Mouse (Mus musculus): ENCODE results near the gene Dync1i1. TPM values are rescaled to one million over a fixed set of nuclear protein-coding genes. Genes with fewer than 3 reads are reported as not detected.

The Dync1i1 gene
- polyA plus RNA-seq, 1 experiment from 2014 or later: 7.0 TPM

- H3K9me3 ChIP-seq: no peaks in the 10 kb centered on the region
- H3K27me3 ChIP-seq: no peaks in the 10 kb centered on the region
- H3K9ac ChIP-seq (replicated peaks): no peak overlapping the region
- no peaks in the 10 kb centered on the region for H3K4me1 ChIP-seq (replicated peaks)
- no peak for ATAC-seq
- H3K4me2 ChIP-seq (replicated peaks): no peak overlapping the region
- H3K36me3 ChIP-seq: no peaks in the 10 kb centered on the region
- H3K27ac ChIP-seq: no peak overlapping the region
- no peak overlapping the region for H3K4me3 ChIP-seq (replicated peaks)
- WGBS: 78% methylated on average over 14 of the region's 14 CpGs
These were observed 103.1 kb downstream of the Dync1i1 start for GRCm38 (mm10) chr6:5828409-5828974.

DNA sequence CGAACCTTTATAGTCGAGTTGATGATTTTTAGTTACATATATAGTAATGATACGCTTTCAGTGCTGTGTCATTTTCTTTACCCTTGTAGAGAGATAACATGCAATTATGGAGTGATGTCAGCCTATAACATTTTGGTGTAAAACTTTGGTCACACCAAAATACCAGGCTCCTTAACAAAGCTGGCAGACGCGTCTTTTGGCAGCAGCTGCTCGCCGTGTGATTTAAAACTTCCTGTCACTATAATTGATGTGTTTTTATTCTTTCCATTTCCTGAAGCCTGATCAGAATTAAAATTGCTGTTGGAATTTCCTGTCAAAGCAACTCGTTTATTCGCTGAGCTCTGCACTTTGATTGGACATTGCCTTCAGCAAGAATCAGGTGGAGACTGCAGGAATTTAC is 103.7 kb downstream of the Dync1i1 start:
- Histone ChIP-seq H3K36me3 (no peaks in the 10 kb centered on the region), H3K4me3 (replicated peaks) (no peak overlapping the region), H3K27me3 (no peaks in the 10 kb centered on the region), H3K4me1 (replicated peaks) (no peaks in the 10 kb centered on the region), H3K9me3 (no peaks in the 10 kb centered on the region), H3K27ac (no peak overlapping the region), H3K4me2 (replicated peaks) (no peak overlapping the region), H3K9ac (replicated peaks) (no peak overlapping the region)
- WGBS: 85% methylated on average over 9 of the region's 9 CpGs
- no peak for ATAC-seq

GRCm38 (mm10) chr6:5830717-5831116 is 105.3 kb downstream of the Dync1i1 start:
- H3K4me3 ChIP-seq (replicated peaks): no peak overlapping the region
- WGBS: 75% methylated on average over 2 of the region's 2 CpGs
- no peak overlapping the region for H3K9ac ChIP-seq (replicated peaks)
- no peak overlapping the region for H3K4me2 ChIP-seq (replicated peaks)
- ATAC-seq: no peak
- H3K27ac ChIP-seq: no peak overlapping the region
- no peaks in the 10 kb centered on the region for H3K36me3 ChIP-seq
- no peaks in the 10 kb centered on the region for H3K4me1 ChIP-seq (replicated peaks)
- no peaks in the 10 kb centered on the region for H3K27me3 ChIP-seq
- no peaks in the 10 kb centered on the region for H3K9me3 ChIP-seq

DNA sequence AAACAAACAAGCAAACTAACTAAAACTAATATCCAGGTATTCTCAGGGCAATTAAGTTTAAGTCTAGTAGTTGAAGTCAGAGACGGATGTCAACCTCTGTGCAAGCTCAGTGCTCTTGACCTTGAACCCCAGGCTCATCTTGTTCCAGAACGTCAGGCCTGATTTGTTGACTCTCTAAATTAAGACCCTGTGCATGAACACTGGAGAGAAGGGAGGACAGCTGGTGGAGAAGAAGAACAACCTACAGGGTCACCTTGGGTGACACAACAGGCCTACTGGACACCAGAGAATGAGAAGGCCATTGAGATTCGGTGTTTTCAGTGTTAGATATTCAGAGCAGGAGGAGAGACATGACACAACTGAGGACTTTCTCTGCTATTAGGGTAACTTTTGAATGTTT is 105.8 kb downstream of the Dync1i1 start:
- no peaks in the 10 kb centered on the region for H3K27me3 ChIP-seq
- ATAC-seq: no peak
- no peak overlapping the region for H3K9ac ChIP-seq (replicated peaks)
- H3K4me3 ChIP-seq (replicated peaks): no peak overlapping the region
- H3K27ac ChIP-seq: no peak overlapping the region
- WGBS: 88% methylated on average over 3 of the region's 3 CpGs
- no peaks in the 10 kb centered on the region for H3K4me1 ChIP-seq (replicated peaks)
- no peak overlapping the region for H3K4me2 ChIP-seq (replicated peaks)
- no peaks in the 10 kb centered on the region for H3K9me3 ChIP-seq
- H3K36me3 ChIP-seq: no peaks in the 10 kb centered on the region

GRCm38 (mm10) chr6:5832838-5833237 is 107.4 kb downstream of the Dync1i1 start:
- H3K9me3 ChIP-seq: no peaks in the 10 kb centered on the region
- no peaks in the 10 kb centered on the region for H3K27me3 ChIP-seq
- no peaks in the 10 kb centered on the region for H3K36me3 ChIP-seq
- H3K4me1 ChIP-seq (replicated peaks): no peaks in the 10 kb centered on the region
- ATAC-seq: no peak
- no peak overlapping the region for H3K9ac ChIP-seq (replicated peaks)
- H3K4me3 ChIP-seq (replicated peaks): no peak overlapping the region
- no peak overlapping the region for H3K27ac ChIP-seq
- H3K4me2 ChIP-seq (replicated peaks): no peak overlapping the region
- 94% methylated on average over 2 of the region's 2 CpGs for WGBS

GRCm38 (mm10) chr6:5842466-5842865 is 117.0 kb downstream of the Dync1i1 start:
- no peak overlapping the region for H3K4me2 ChIP-seq (replicated peaks)
- no peak overlapping the region for H3K9ac ChIP-seq (replicated peaks)
- H3K4me3 ChIP-seq (replicated peaks): no peak overlapping the region
- WGBS: 73% methylated on average over 5 of the region's 5 CpGs
- ATAC-seq: no peak
- H3K4me1 ChIP-seq (replicated peaks): no peaks in the 10 kb centered on the region
- no peaks in the 10 kb centered on the region for H3K36me3 ChIP-seq
- no peak overlapping the region for H3K27ac ChIP-seq
- H3K9me3 ChIP-seq: no peaks in the 10 kb centered on the region
- no peaks in the 10 kb centered on the region for H3K27me3 ChIP-seq

GRCm38 (mm10) chr6:5846154-5846553 is 120.7 kb downstream of the Dync1i1 start:
- 95% methylated on average over 5 of the region's 5 CpGs for WGBS
- Histone ChIP-seq H3K4me3 (replicated peaks) (no peak overlapping the region), H3K4me2 (replicated peaks) (no peak overlapping the region), H3K27me3 (no peaks in the 10 kb centered on the region), H3K9ac (replicated peaks) (no peak overlapping the region), H3K36me3 (no peaks in the 10 kb centered on the region), H3K4me1 (replicated peaks) (no peaks in the 10 kb centered on the region), H3K9me3 (no peaks in the 10 kb centered on the region), H3K27ac (no peak overlapping the region)
- no peak for ATAC-seq

- H3K4me2 ChIP-seq (replicated peaks): no peak overlapping the region
- no peak overlapping the region for H3K9ac ChIP-seq (replicated peaks)
- no peak for ATAC-seq
- WGBS: 90% methylated on average over 12 of the region's 12 CpGs
- H3K27ac ChIP-seq: no peak overlapping the region
- H3K27me3 ChIP-seq: 0 out of 2 replicates have a peak, but pooled peaks cover 4% of the 10 kb centered on the region
- H3K4me1 ChIP-seq (replicated peaks): peaks cover 8% of the 10 kb centered on the region
- H3K4me3 ChIP-seq (replicated peaks): no peak overlapping the region
- H3K9me3 ChIP-seq: no peaks in the 10 kb centered on the region
- no peaks in the 10 kb centered on the region for H3K36me3 ChIP-seq
These were observed 128.8 kb downstream of the Dync1i1 start for GRCm38 (mm10) chr6:5854048-5854836.

- no peak overlapping the region for H3K9ac ChIP-seq (replicated peaks)
- 75% methylated on average over 6 of the region's 6 CpGs for WGBS
- H3K4me2 ChIP-seq (replicated peaks): no peak overlapping the region
- no peaks in the 10 kb centered on the region for H3K36me3 ChIP-seq
- H3K27ac ChIP-seq: no peak overlapping the region
- peaks cover 8% of the 10 kb centered on the region; the same call in 1 of the 2 replicates for H3K27me3 ChIP-seq
- H3K9me3 ChIP-seq: no peaks in the 10 kb centered on the region
- peaks cover 10% of the 10 kb centered on the region for H3K4me1 ChIP-seq (replicated peaks)
- no peak overlapping the region for H3K4me3 ChIP-seq (replicated peaks)
- ATAC-seq: no peak
These were observed 130.1 kb downstream of the Dync1i1 start for GRCm38 (mm10) chr6:5855526-5855925.

DNA sequence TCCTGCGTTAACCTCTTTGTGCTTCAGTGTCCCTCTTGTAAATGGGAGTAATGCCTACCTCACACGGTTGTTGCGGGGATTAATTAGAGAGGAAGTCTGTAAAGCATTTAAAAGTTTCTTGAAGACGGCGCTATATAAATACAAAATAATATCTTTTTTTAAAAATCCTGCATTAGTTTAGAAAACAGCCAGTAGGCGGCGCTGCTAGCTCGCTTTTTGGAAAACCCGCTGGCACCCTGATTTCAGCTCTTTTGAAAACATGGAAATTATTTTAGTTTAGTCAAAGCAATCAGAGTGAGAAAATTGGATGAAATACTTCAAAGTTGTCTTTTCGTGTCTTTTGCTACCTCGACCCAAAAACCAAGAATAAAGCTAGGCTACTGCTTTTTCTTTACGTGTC is 132.9 kb downstream of the Dync1i1 start:
- Histone ChIP-seq H3K36me3 (no peaks in the 10 kb centered on the region), H3K27me3 (peaks cover 8% of the 10 kb centered on the region; the same call in 1 of the 2 replicates), H3K4me3 (replicated peaks) (no peak overlapping the region), H3K9me3 (no peaks in the 10 kb centered on the region), H3K4me2 (replicated peaks) (peak overlapping the region; percentile 31; the same call in 1 of the 2 replicates), H3K27ac (no peak overlapping the region), H3K9ac (replicated peaks) (no peak overlapping the region), H3K4me1 (replicated peaks) (peaks cover 10% of the 10 kb centered on the region)
- no peak for ATAC-seq
- 15% methylated on average over 12 of the region's 12 CpGs for WGBS

DNA sequence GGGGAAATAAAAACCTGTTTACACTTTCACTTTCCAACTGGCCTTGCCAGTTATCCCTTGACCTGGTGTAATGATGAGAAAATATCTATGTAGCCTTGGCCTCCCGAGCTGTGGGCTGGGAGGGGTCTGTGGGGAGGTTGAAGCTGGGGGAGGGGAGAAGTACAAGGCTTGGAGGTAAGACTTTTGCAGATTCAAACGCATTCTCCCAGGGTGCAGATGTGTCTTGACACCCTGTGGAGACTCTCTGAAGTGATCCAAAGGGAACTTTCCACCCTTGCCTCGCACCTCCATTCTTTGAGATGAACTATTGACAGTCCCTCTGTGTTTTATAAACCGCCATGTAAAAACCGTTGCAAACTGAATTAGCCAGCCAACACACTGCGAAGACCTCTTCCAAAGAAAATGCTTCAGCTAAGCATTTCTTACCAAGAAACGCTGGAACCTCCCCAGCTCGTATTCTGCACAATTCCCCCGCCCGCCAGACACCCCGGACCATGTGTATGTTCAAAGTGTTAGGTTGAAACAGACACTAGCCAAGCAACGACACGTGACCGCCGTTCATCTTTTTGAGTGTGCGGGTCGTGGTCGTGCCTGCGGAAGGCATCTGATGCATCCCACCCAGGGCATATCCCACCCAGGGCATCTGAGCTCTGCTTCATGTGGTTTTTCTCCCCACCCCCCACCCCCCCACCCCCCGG is 133.6 kb downstream of the Dync1i1 start:
- no peaks in the 10 kb centered on the region for H3K9me3 ChIP-seq
- H3K27ac ChIP-seq: no peak overlapping the region
- H3K36me3 ChIP-seq: no peaks in the 10 kb centered on the region
- H3K4me1 ChIP-seq (replicated peaks): peaks cover 10% of the 10 kb centered on the region
- H3K27me3 ChIP-seq: peaks cover 8% of the 10 kb centered on the region; the same call in 1 of the 2 replicates
- H3K4me3 ChIP-seq (replicated peaks): no peak overlapping the region
- H3K4me2 ChIP-seq (replicated peaks): peak overlapping the region; percentile 31
- peak; percentile 83 for ATAC-seq
- H3K9ac ChIP-seq (replicated peaks): no peak overlapping the region
- 48% methylated on average over 20 of the region's 20 CpGs for WGBS

DNA sequence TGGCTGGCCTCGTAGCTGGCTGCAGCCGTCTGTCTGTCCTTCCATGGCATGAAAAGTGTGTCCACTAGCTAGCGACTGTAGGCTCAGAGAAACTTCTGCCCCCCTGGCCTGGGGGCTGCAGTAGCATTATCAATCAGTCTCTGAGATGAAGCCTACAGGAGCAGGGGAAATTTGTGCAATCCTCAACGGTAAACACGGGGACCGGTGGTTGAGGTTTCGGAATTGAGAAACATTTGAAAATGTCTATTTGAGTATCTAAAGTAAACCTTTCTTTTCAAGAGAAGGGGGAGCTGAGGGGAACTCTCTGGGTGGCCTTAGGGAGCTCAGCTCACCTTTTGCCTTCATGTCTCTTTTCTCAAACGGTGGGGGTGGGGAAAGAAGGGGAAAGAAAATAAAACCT is 134.2 kb downstream of the Dync1i1 start:
- Histone ChIP-seq H3K4me2 (replicated peaks) (peak overlapping the region; percentile 31), H3K9me3 (no peaks in the 10 kb centered on the region), H3K9ac (replicated peaks) (no peak overlapping the region), H3K27me3 (peaks cover 8% of the 10 kb centered on the region; the same call in 1 of the 2 replicates), H3K4me3 (replicated peaks) (no peak overlapping the region), H3K4me1 (replicated peaks) (peaks cover 10% of the 10 kb centered on the region), H3K27ac (no peak overlapping the region), H3K36me3 (no peaks in the 10 kb centered on the region)
- peak; percentile 30; the same call in 1 of the 2 replicates for ATAC-seq
- 70% methylated on average over 8 of the region's 8 CpGs for WGBS

All from midbrain, embryonic 13.5 days (tissue).